Mouse (Mus musculus): ENCODE measurements around the gene Axdnd1.

Gene Axdnd1

GRCm38 (mm10) chr1:156420671-156421297, at the start of gene Axdnd1:
Gene Axdnd1 (minus strand): TSS chr1:156421159.
- peak; percentile 92 for DNase-seq

GRCm38 (mm10) chr1:156470557-156470956, 49.6 kb upstream of the Axdnd1 start:
- DNase-seq: peak; percentile 24

GRCm38 (mm10) chr1:156468576-156468975, 47.6 kb upstream of the Axdnd1 start:
- DNase-seq: no peak

GRCm38 (mm10) chr1:156467655-156468255, 46.8 kb upstream of the Axdnd1 start:
- DNase-seq: no peak

GRCm38 (mm10) chr1:156464963-156465362, 44.0 kb upstream of the Axdnd1 start:
- no peak for DNase-seq

- no peak for DNase-seq
Measured at GRCm38 (mm10) chr1:156463981-156464853, 43.3 kb upstream of the Axdnd1 start.

- peak; percentile 79 for DNase-seq
Measured at GRCm38 (mm10) chr1:156462273-156462991, 41.5 kb upstream of the Axdnd1 start.

- no peak for DNase-seq
Measured at GRCm38 (mm10) chr1:156461036-156461435, 40.1 kb upstream of the Axdnd1 start.

- no peak for DNase-seq
Measured at GRCm38 (mm10) chr1:156460216-156460615, 39.3 kb upstream of the Axdnd1 start.

- peak; percentile 20 for DNase-seq
Measured at GRCm38 (mm10) chr1:156459690-156460089, 38.7 kb upstream of the Axdnd1 start.

GRCm38 (mm10) chr1:156458391-156459060, 37.6 kb upstream of the Axdnd1 start:
- DNase-seq: no peak

GRCm38 (mm10) chr1:156455005-156455758, 34.2 kb upstream of the Axdnd1 start:
- DNase-seq: no peak

- DNase-seq: no peak
Measured at GRCm38 (mm10) chr1:156454384-156454783, 33.4 kb upstream of the Axdnd1 start.

- no peak for DNase-seq
Measured at GRCm38 (mm10) chr1:156453876-156454275, 32.9 kb upstream of the Axdnd1 start.

GRCm38 (mm10) chr1:156450478-156450877, 29.5 kb upstream of the Axdnd1 start:
- DNase-seq: no peak

- no peak for DNase-seq
Measured at GRCm38 (mm10) chr1:156449691-156450090, 28.7 kb upstream of the Axdnd1 start.

- no peak for DNase-seq
Measured at GRCm38 (mm10) chr1:156449089-156449488, 28.1 kb upstream of the Axdnd1 start.

- no peak for DNase-seq
Measured at GRCm38 (mm10) chr1:156445049-156445448, 24.1 kb upstream of the Axdnd1 start.

- DNase-seq: no peak
Measured at GRCm38 (mm10) chr1:156442776-156443175, 21.8 kb upstream of the Axdnd1 start.

- DNase-seq: no peak
Measured at GRCm38 (mm10) chr1:156442266-156442665, 21.3 kb upstream of the Axdnd1 start.

GRCm38 (mm10) chr1:156437726-156438125, 16.8 kb upstream of the Axdnd1 start:
- DNase-seq: no peak
